14 mouse cellular contexts compared by ENCODE assay signal in the genomic region with DNA sequence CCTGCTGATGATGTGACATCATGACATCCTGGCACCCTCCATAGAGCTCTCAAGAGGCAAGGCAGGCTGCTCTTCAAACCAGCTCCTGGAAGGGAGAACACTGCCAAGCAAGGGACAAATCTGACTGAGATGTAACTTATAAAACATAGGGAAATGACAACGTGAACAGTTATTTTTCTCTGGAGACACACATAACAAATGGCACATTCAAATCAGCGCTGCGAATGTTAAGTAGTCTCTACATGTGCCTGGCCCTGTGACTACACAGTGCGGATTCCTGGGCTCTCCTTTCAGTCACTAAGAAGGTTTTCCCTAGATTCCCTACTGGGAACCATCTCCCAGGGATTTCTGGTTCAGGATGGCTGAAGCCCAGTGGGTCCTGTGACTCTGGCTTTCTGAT.
DNase-seq lines count a peak whose midpoint lies in the region; ATAC-seq and TF ChIP-seq lines count a peak whose summit lies in the region.
"Had no signal": no experiment of that assay in that cellular context is flagged by ENCODE, and none has a peak within 500 bp of the region (broad histone marks: within the 10 kb centered on the region; RNA-seq: fewer than 3 reads in every experiment).

No protein-coding gene starts in this region.

- no peak overlapping the region for H3K4me3 ChIP-seq in forebrain, embryonic 12.5 days (replicated peaks)
- no peak overlapping the region for H3K4me3 ChIP-seq in hindbrain, embryonic 15.5 days
- H3K4me3 ChIP-seq in neural tube, embryonic 12.5 days, result no peak overlapping the region
- H3K4me3 ChIP-seq in gastrocnemius, adult 2 months, result no peak overlapping the region
- H3K4me3 ChIP-seq: liver, embryonic 13.5 days had no signal

- no peak for ATAC-seq in forebrain, embryonic 12.5 days (ENCODE audit: low FRiP score)
- no peak for ATAC-seq in hindbrain, embryonic 15.5 days (ENCODE audit: low FRiP score, low read depth)
- ATAC-seq in neural tube, embryonic 12.5 days (ENCODE audit: low FRiP score, low read depth), result no peak
- ATAC-seq: Patski had no signal

- H3K36me3 ChIP-seq in forebrain, embryonic 12.5 days (replicated peaks), result no peaks in the 10 kb centered on the region
- H3K36me3 ChIP-seq in hindbrain, embryonic 15.5 days, result no peaks in the 10 kb centered on the region
- no peaks in the 10 kb centered on the region for H3K36me3 ChIP-seq in neural tube, embryonic 12.5 days
- H3K36me3 ChIP-seq: liver, embryonic 13.5 days had no signal

- H3K9ac ChIP-seq in forebrain, embryonic 12.5 days, result no peak overlapping the region
- H3K9ac ChIP-seq in hindbrain, embryonic 15.5 days, result no peak overlapping the region
- H3K9ac ChIP-seq in neural tube, embryonic 12.5 days, result no peak overlapping the region
- H3K9ac ChIP-seq: liver, embryonic 13.5 days had no signal

- H3K4me2 ChIP-seq in forebrain, embryonic 12.5 days, result no peak overlapping the region
- H3K4me2 ChIP-seq in hindbrain, embryonic 15.5 days, result no peak overlapping the region
- H3K4me2 ChIP-seq in neural tube, embryonic 12.5 days (replicated peaks), result peak overlapping the region; percentile 41; the same call in 1 of the 2 replicates
- H3K4me2 ChIP-seq: liver, embryonic 13.5 days had no signal

- peak overlapping the region; percentile 94 for H3K27ac ChIP-seq in forebrain, embryonic 12.5 days
- peak overlapping the region; percentile 91 for H3K27ac ChIP-seq in hindbrain, embryonic 15.5 days (replicated peaks)
- H3K27ac ChIP-seq in neural tube, embryonic 12.5 days, result peak overlapping the region; percentile 93
- H3K27ac ChIP-seq in gastrocnemius, adult 2 months, result no peak overlapping the region
- H3K27ac ChIP-seq: liver, embryonic 13.5 days had no signal

- intact Hi-C loops in gastrocnemius, adult 2 months (cut with DNase I), result no loop called here

- WGBS in forebrain, embryonic 12.5 days, result 63% methylated on average over 4 of the region's 4 CpGs
- 20% methylated on average over 4 of the region's 4 CpGs for WGBS in hindbrain, embryonic 15.5 days
- 45% methylated on average over 4 of the region's 4 CpGs for WGBS in neural tube, embryonic 12.5 days

- peaks cover 35% of the 10 kb centered on the region for H3K4me1 ChIP-seq in forebrain, embryonic 12.5 days
- peaks cover 32% of the 10 kb centered on the region for H3K4me1 ChIP-seq in hindbrain, embryonic 15.5 days (replicated peaks)
- peaks cover 37% of the 10 kb centered on the region for H3K4me1 ChIP-seq in neural tube, embryonic 12.5 days
- H3K4me1 ChIP-seq: liver, embryonic 13.5 days had no signal

- H3K9me3 ChIP-seq in forebrain, embryonic 12.5 days, result no peaks in the 10 kb centered on the region
- no peaks in the 10 kb centered on the region for H3K9me3 ChIP-seq in hindbrain, embryonic 15.5 days
- H3K9me3 ChIP-seq in neural tube, embryonic 12.5 days, result no peaks in the 10 kb centered on the region
- H3K9me3 ChIP-seq: liver, embryonic 13.5 days had no signal

- 0 out of 2 replicates have a peak, but pooled peaks cover 2% of the 10 kb centered on the region for H3K27me3 ChIP-seq in forebrain, embryonic 12.5 days
- no peaks in the 10 kb centered on the region for H3K27me3 ChIP-seq in hindbrain, embryonic 15.5 days
- H3K27me3 ChIP-seq in neural tube, embryonic 12.5 days (replicated peaks), result no peaks in the 10 kb centered on the region
- H3K27me3 ChIP-seq: liver, embryonic 13.5 days had no signal

- peak; percentile 10 for DNase-seq in cerebellum, adult 9-10 months
- DNase-seq in cerebellum, postnatal 4 days (ENCODE audit: low spot score in 2 of 2), result no peak
- DNase-seq in gastrocnemius, adult 2 months, result no peak
- DNase-seq in kidney, adult 18-20 months, result no peak
- DNase-seq in cerebellum, adult 8-10 months, result no peak
- DNase-seq: adrenal gland, adult 2 months; gastrocnemius, postnatal 25 days; kidney, adult 11 months; liver, embryonic 13.5 days; lung, postnatal 14 days had no signal

- TF ChIP-seq CTCF in gastrocnemius, adult 2 months (IDR thresholded peaks at IDR 0.05), result no peak
